Mouse (Mus musculus) cerebellum, adult 8-10 months (tissue): Measurements from ENCODE around the gene Slc38a3.
A peak's percentile ranks its signal among the peaks of the same experiment; 100 is the strongest.

Experiments
- DNase-seq: peaks from one replicate; pipeline ENCODE4 v3.0.0; 2022

Gene Slc38a3

DNA sequence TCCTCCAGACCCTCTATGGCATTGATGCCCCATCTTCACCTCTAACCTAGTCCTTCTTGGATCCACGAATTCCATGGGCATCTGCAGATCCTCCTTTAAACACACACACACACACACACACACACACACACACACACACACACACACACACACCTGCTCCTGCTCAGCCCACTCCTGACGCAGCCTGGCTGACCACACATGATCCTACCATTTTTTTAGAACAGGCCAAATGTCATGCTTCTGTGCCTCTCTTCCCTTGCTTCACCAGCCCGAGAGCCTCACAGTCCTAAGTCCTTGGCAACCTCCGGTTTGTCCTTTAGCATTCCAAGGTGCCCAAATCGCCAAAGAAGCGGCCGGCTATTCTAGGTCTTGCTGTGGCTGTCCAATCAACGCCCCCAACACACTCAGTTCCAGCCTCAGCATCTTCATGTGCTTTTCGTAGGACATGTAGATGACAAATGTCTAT lies at the start of gene Slc38a3:
Gene Slc38a3 (minus strand): TSS at position 51 of the 466 bp plus-strand sequence.
- DNase-seq, result no peak

DNA sequence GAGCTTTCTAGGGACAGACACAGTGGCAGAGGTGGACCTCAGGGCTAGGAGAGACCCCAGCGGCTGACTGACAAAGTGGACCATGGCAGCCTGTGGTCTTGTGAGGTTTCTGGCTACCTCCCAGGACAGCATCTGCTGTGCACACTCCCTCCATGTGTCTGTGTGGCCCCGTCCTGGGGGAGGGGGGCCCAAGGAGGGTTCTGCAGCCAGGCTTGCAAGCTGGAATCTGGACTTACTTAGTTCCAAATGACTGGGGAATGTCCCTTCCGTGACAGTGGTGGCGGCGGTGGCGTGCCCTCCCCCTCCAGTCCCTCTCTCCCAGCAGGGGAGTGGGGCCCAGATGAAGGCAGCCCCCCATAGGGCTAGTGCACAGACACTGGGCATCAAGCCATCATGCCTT lies 47.6 kb upstream of the Slc38a3 start:
- DNase-seq, result no peak

DNA sequence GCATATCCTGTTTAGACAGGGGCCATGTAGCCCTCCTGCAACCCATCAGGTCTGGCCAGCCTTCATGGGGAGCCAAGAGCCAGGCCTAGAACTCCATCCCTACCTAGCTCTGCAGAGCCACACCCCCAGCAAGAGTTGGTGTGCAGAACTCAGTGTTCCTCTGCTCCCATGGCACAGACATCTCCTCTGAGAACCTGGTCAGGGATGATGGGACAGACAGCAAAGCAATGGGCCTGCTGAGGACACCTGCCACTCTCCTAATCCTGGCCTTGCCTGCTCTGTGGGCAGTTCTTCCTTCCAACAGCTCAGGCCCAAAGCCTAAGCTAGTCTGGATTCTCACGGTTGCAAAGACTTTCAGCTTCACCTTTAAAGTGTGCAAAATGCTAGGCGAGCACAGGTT lies 46.3 kb upstream of the Slc38a3 start:
- DNase-seq, result no peak

DNA sequence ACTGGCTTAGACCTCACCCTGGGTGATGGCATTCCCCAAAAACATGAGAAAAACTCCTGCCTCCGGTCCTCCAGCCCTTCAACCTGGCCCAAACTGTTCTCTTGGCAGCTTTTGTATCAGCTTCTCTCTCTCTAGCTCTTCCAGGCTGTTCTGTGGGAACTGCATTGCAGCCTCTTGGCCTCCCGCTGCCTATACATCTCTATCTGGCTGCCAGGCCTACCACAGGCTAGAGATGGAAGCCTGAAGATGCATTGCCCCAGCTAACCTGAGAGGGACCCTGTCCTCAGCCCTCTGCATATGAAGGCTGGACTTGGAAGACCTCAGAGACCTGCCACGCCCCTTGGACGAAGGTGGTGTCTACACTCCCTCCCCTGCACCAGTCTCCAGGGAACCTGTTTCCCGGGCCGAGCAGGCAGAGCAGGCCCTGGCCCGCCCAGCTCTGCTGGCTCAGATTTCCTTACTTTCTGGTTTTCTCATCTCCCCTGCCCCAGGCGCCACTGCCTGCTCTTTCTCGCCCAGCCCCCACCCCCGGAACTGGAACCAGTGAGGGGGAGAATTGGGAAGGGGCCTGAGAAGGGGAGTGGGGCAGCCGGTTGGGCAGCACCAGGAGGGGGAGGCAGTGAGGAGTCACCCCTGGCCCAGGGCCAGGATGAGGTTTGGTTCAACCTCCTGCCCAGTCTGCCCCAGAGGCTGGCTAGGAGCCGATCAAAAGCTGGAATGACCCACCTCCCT lies 45.1 kb upstream of the Slc38a3 start:
- peak; percentile 59 for DNase-seq

DNA sequence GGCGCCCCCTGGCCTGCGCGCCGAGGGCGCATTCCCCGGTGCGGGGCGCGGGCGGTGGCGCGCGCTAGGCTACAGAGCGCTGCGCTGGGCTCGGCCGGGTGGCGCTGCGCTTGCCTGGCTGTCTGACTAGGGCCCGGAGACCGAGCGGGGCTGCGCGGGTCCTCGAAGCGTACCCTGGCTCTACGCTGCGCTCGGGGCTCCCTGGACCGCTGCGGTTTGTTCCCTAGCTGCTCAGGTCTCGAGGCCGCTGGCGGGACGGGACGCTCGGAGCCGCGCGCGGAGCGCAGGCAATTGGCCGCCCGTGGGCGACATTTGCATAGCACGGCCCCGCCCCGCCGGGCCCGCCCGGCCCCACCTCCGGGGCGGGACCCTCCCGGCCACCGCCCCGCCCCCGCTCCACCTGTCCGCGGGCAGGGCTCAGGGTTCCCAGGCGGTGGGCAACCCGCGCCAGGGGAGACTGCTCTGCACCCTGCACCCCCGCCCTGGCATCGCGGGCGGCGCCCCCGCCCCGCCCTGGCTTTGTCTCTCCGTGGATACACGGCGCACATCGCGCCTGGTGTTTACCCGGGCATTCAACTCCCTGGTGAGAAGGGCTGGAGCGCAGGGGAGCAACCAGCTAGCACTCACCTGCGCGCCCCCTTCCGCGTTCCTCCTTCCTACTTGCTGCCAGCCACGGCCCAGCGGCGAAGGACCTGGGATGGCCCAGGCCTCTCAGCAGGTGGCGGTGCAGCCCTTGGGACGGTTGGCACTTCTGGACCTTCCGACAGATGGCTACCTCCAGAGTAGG lies 40.6 kb upstream of the Slc38a3 start, which contains the start of gene Sema3f:
Gene Sema3f (minus strand): TSS at position 779 of the 787 bp plus-strand sequence.
- DNase-seq, result peak; percentile 82

DNA sequence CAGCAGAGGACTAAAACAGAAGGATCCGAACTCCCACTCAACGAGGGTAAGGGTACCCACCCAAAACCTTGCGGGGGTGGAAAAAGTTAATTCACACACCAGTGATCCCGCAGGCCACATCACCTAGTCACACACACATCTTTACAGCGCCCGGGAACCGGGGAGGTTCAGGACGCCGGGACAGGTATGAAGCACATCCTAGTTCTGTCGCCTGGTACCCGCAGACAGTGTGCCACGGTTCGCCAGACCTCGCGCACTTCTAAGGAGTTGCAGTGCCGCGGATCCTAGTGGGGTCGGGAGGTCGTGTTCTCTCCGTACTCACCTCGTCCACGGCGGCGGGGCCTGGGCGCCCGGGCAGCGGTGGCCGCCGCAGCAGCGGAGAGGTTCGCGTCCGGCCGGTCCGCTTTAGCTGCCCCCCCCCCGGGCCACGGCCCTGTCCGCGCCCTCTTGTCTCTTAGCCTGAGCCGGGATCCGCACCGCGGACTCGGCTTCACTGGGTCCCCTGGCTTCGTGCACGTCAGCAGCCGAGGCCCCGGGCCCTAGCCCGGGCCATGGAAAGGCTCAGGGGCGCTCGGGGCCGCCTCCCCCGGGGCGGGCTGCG lies 39.9 kb upstream of the Slc38a3 start:
- no peak for DNase-seq

DNA sequence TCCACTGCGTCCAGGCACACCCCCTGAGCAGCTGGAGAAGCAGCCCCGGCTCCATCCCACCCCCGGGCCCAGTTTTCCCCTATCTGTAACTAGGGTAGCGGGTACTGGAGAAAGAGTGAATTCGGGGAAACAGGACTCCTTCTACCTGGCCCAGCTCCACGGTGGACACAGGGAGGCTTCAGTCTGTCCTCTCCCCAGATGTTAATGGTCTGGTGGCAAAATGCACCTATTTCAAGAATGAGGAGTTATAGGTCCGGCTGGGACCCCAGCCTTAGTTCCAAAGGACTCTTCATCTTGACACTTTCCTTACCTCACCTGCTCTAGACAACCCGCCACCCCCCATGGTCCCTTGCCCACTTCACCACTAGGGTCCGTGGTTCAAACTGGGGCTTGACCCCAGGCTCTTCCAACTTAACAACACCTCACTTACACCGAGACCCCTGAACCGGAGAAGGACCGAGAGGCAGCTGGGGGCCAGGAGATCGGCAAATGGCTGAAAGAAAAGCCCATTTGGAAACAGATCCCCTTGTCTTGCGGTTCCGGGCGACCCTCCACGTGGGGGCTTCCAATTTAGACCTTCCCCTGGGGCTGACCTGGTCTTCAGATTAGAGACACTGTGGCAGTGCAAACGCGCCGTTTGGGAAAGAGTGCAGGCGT lies 39.2 kb upstream of the Slc38a3 start:
- no peak for DNase-seq

DNA sequence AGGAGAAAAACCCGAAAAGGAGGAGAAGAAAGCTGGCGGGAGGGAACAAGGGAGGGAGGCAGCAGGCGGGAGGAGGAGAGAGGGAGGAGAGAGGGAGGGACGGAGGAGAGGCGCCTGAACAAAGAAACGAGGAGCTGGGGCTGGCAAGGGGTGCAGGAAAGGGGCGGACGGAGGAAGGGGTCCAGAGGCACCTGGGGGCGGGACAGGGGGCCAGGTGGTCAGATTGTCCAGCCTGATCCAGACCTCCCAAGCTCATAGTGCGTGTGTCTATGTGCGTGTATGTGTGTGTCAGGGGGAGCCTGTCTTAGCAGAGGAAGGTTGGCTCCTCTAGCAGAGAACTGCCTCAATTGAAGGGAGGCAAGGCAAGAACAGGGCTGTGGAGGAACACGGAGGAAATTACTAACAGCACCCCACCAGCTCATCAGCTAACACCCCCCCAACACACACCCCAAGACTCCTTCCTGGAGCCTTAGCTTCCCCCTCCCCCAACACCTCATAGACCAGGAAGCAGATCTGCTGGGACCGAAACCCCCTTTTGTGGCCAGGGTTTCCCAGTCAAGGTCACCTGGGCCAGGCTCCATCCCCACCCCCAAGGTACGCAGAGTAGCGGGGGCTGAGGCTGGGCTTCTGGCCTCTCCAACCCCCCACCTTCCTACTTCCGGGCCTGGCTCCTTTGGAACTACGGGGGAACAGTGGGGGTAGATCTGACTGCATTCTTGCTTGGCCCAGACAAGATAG lies 38.5 kb upstream of the Slc38a3 start:
- no peak for DNase-seq

DNA sequence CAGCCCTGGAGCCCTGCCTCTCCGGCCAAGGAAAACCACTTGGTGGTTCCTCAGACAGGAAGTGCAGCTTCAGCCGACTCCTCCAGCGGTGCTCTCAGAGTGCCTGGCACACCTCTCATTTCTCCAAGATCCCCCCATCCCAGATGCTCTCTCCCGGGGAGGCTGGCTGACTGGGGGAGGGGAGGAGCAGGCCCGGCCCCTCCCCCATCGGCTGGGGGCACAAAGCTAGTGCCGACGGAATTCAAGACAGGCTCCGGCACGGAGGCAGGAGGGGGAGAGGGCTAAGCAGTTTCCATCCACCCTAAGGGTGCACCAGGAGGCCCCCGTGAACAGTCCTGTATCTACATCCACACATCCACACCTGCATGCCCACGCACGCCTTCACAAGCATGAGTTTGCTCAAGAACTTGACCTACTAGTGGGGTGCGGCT lies 37.5 kb upstream of the Slc38a3 start:
- DNase-seq, result no peak

DNA sequence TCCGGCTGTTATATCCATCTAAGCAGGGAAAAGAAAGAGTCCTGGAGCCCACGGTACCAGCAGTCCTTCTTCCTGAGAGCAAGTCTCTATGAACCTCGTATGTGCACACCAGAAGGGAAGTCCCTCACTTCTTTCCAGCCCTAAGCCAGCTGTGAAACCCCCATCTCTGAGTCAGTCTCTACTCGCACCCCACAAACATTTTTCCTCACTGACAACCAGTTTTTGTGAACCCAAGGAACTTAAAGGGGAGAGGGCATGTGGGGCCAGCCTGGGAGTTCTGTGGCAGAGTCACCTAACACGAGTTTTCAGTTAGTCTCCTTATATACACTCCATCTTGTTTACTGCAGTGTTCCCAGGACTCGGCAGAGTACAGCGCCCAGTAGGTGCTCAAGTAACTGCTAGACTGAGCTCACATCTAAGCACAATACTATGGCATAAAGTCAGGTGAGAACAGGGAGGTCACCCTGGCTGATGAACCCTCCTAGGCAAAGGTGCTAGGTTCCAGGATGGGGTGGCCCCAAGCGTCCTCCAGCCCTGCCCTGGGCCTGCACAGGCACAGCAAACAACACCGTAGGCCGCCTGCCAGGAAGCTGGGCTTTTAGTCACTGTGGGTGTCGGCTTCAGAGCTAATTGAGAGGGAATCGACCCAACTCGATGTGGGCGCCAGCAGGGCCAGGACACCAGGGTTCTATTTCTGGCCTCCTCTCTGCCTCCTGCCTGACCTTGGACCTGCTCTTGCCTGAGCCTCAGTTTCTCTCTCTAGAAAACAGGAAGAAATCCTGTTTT lies 34.2 kb upstream of the Slc38a3 start:
- DNase-seq, result no peak

DNA sequence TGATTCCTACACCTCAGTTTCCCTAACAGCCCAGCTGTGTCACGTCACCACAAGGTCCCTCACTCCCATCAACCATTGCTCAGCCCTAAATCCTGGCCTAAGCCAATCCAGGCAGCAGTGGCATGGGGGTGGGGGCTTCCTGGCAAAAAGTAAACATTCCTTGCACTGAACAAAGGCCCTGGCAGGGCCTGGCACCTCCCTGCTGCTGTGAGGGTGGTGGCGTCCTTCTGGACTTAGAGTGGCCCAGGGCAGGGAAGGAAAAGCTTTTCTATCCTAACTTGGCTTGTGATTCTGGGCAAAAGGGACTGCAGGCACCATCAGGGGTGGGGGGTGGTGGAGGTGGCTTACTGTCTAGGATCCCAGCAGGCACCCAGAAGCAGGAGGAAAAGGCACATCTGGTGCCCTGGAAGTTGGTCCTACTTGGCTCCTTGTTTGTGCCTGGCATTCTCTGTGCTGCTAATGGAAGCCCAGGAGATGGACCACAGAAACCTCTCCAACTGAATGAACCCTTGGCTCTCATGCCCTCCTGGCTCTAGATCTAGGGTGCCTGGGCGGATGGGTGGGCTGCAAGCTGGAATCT lies 33.4 kb upstream of the Slc38a3 start:
- DNase-seq, result no peak

DNA sequence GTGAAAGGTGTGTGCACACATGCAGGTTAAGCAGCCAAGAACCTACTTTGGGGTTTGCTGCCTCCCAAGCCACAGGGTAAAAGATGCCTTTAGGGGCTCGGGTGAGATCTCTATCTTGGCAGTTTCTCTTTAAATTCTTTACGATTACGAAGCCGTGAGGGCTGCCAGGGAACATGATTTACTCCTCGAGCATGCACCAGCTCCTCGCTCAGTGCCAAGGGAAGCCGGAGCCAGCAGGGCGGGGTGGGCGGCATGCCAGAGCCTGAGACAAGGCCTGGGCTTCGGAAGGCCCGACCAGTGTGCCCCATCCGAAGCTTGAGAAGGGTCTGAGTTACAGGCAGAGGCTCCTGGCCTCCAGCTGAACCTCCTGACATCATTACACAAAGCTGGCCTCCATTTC lies 32.3 kb upstream of the Slc38a3 start:
- DNase-seq, result peak; percentile 80

DNA sequence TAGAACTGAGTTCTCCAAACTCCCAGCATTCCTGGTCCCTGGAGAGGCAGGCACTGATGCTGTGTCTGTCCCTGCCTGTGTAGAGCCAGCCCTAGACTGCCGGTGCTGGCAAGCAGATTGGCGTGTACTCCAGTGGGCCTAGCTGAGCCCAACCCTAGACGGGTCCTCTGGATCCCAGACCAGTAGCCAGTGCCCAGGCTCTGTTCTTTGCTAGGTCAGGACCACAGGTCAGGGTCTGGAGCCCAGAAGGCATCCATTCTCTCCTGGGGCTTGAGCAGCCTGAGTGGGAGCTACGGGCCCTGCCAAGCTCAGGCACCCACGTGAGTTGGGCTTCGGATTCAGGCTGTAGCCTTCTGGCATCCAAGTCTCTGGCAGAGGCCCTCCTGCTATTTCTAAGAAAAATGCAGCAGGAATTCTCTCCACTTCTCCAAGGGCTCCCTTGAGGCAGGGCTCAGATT lies 30.8 kb upstream of the Slc38a3 start:
- no peak for DNase-seq

DNA sequence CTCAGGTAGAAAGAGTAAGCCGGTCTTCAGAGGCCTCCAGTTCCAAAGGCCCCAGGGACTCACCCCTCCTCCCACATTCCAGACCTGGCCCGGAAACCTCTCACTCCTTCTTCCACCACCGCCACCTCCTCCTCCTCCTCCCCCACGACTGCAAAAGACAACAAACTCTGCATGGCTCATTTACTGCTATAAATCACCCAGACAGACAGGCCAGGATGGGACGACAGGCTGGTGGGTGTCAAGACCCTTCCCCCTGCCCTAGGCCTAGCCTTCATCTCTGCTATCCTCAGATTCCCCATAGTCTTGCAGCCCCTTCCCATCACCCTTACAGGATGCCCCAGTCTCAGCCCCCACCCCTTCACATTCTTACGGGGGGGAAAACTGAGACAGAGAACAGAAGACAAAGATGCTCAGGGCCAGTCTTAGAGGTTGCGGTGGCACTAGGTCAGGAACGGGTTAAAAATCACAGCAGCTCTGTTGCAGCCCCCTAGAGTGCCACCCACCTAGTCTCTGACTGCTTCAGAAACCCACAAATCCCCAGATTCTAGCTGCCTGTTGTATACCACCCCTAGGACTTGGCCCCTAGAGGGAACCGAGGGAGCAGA lies 30.1 kb upstream of the Slc38a3 start:
- no peak for DNase-seq

DNA sequence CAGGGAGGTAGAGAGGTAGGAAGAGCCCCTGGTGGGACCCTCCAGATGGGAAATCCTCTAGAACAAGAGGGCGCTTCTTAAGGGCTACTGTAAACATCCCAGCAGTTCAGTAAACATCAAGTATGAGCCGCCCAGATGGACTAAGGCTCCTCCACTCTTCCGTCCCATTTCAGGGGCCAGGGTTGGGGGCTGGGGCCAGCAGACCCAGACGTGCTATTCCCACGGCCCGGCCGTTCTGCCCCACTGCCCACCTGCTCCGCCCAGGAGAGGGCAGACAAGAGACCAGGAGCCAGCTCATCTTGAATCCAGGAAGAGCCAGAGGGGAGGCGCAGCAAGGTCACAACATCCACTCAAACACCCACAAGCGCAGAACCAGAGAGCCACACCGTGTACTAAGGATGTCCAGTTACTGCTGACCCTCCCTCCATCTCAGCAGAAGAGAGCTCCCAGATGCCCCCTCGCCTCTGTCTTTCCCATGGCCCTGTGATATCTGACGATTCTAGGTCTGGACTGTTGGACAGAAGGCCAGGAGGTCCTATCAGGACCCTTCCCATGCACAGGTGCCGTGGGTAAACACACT lies 29.4 kb upstream of the Slc38a3 start:
- DNase-seq, result no peak

DNA sequence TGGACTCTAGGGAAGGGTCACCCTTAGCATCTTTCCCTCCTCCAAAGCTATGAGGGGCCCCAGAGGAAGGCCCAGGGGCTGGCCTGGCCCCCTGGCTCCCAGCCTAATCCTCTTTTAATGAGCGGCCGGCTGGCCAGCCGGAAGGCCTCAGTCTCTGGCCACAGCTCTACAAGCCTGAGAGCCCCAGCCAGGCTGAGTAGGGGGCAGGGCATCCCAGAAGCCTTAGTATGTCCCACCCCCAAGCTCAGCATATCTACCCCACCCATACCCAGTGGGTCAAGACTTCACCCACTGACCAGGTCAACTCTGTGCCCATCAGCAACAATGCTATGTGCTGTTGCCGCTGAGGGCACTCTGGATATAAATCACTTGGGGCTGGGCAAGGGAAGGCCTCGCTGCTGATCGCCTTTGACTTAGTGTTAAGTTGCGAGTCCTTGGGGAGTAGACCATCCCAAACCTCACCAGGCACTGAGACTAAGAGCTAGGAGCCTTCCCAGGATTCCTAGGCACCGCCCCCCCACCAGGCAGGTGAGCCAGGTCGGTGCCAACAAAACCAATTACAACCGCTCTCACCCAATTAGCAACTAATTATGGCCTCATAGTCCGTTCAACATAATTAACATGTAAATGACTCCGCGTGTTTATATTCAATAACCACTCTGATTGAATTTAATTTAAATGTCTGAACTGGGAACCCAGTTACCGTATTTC lies 28.6 kb upstream of the Slc38a3 start:
- DNase-seq, result no peak

DNA sequence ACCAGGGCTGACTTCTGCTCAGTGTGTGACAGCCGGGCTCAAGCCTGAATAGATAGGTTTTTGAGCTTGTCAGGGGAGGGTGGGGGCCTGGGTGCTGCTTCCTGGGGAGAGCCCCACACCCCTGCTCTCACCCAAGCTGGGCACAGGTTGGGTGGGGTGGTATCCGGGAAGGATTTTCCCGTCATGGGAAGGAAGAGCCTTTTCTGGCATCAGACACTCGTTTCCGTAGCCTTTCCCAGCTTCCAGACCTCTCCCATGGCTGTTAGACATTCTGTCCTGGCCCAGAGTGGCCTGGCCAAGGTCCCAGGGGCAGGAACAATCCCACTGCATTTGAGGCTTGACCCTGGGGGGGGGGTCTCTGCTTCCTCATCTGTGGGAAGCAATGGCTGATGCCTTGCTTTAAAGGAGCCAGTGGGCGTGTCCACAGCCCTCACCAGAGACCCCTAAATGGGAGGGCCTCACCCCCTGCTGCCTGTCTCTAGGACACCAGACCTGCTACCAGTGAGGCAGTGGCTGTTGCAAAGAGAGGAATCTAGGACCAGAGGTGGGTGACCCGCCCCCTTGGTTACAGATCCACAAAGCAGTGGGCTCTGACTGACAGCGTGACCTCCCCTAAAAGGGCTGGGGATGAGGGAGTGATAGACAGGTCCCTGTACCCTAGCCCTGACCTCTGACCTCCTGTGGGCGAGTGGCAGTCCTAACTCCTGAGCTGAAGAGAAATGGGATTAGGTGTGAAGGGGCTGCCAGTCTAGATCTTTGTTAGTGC lies 27.7 kb upstream of the Slc38a3 start:
- no peak for DNase-seq

DNA sequence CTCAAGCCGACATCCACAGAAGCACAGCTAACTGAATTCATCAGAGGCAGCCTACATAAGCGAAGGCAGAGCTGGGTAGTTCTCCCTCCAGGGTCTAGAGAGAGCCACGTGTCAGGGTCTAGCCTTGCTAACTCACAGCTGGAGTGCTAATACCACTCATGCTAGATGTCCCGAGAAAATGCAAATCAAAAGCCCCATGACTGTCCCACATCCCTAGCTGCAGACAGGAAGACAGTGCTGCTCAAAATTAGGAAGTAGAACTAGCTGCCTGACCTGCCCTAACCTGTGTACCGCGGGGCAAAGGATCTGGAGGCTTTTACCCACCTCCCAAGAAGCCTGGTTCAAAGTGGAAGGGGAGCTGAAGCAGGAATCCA lies 26.8 kb upstream of the Slc38a3 start:
- DNase-seq, result no peak
